Mouse (Mus musculus) erythroblast, embryonic 14.5 days (primary cell): Measurements from ENCODE around the gene Gnb3.

Experiments used
- GATA1 ChIP-seq: IDR thresholded peaks from 2 replicates; pipeline ENCODE4 v1.6.1; 2012; ENCODE audit warnings: low read length, inconsistent platforms, mixed read lengths
- TAL1 ChIP-seq: IDR thresholded peaks from 3 replicates; pipeline ENCODE4 v1.6.1; 2012; ENCODE audit warnings: low read length, inconsistent platforms, mixed read lengths

- TF ChIP-seq TAL1 = no peak
- no peak for TF ChIP-seq GATA1
Observed at GRCm38 (mm10) chr6:124834512-124835081, 5.5 kb downstream of the Gnb3 start.
